Mouse (Mus musculus) lung, embryonic 16.5 days (tissue): Measurements from ENCODE around the gene Fbxo42. TPM values are rescaled to one million over a fixed set of nuclear protein-coding genes. Genes with fewer than 3 reads are reported as not detected.

ENCODE experiments used
- ATAC-seq: fragments of 200-750 bp; cut with Nextera tagmentation; 2 replicates; pipeline ENCODE4 v1.8.0; 2017; ENCODE audit warnings: low read depth, mild to moderate bottlenecking, moderate library complexity
- H3K27ac ChIP-seq: fragments of 300-500 bp; sonication (generic); 2 replicates; pipeline ENCODE4 v1.5.1; 2014; ENCODE audit warnings: mild to moderate bottlenecking, control low read depth, low read length
- H3K27me3 ChIP-seq: fragments of 300-500 bp; sonication (generic); 2 replicates; pipeline ENCODE4 v1.6.1; 2014; ENCODE audit warnings: low read depth, low read length, mixed read lengths; ENCODE audit not compliant: control insufficient read depth, insufficient read depth
- H3K36me3 ChIP-seq: fragments of 300-500 bp; sonication (generic); 2 replicates; pipeline ENCODE4 v1.6.1; 2014; ENCODE audit warnings: low read length; ENCODE audit not compliant: control insufficient read depth, insufficient read depth
- H3K4me1 ChIP-seq: fragments of 300-500 bp; sonication (generic); replicated peaks from 2 replicates; pipeline ENCODE4 v1.6.1; 2014; ENCODE audit warnings: low read length, mixed read lengths; ENCODE audit not compliant: control insufficient read depth, insufficient read depth
- H3K4me2 ChIP-seq: fragments of 300-500 bp; sonication (generic); 2 replicates; pipeline ENCODE4 v1.6.1; 2014; ENCODE audit warnings: low read depth, low read length, control low read depth
- H3K4me3 ChIP-seq: fragments of 300-500 bp; sonication (generic); 2 replicates; pipeline ENCODE4 v1.5.1; 2014; ENCODE audit warnings: mild to moderate bottlenecking, low read length, control low read depth
- H3K9ac ChIP-seq: fragments of 300-500 bp; sonication (generic); 2 replicates; pipeline ENCODE4 v1.6.1; 2014; ENCODE audit warnings: low read length, control low read depth
- H3K9me3 ChIP-seq: fragments of 300-500 bp; sonication (generic); 2 replicates; pipeline ENCODE4 v1.6.1; 2016; ENCODE audit warnings: low read length; ENCODE audit not compliant: control insufficient read depth
- WGBS: fragments of 180-500 bp; shearing (Covaris S2); extraction: QIAGEN DNeasy Blood & Tissue Kit; methylation state at CpG from one replicate; pipeline ENCODE4 v1.1.7; 2014; 5-methylcytosine and 5-hydroxymethylcytosine counted together
- polyA plus RNA-seq: library from polyadenylated mRNA; unstranded; fragments of >200 nt; fragmentation: Nextera tagmentation; extraction: Ambion mirVana; gene quantifications from 2 replicates; pipeline ENCODE4 v1.2.1, GENCODE M21; 2015

Gene Fbxo42
- polyA plus RNA-seq, 1 experiment from 2014 or later, result 21.1 TPM

DNA sequence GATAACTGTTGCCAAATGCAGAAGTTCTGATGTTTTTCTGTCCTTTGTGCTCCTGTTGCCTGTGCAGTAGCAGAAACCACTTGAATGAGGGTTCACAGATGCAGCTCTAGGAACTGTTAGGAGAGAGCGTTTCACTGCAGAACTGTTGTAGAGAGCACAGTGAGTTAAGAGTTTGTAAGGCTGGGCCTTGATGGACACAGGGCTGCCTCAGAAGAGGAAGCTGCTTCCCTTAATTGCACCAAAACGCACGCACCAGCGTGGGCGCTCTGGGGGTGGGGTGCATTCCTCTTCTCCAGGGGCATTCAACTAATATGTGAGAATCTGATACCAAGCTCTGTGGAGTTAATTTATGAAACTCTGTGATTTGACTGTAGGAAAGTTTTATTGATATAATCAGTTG, 12.0 kb downstream of the Fbxo42 start:
- H3K36me3 ChIP-seq, result 0 out of 2 replicates have a peak, but pooled peaks cover 2% of the 10 kb centered on the region
- no peak overlapping the region for H3K4me3 ChIP-seq
- H3K9ac ChIP-seq, result no peak overlapping the region
- no peak overlapping the region for H3K4me2 ChIP-seq
- H3K9me3 ChIP-seq, result no peaks in the 10 kb centered on the region
- no peaks in the 10 kb centered on the region for H3K27me3 ChIP-seq
- peaks cover 5% of the 10 kb centered on the region for H3K4me1 ChIP-seq
- peak overlapping the region; percentile 19 for H3K27ac ChIP-seq
- 52% methylated on average over 5 of the region's 5 CpGs for WGBS
- ATAC-seq, result no peak

DNA sequence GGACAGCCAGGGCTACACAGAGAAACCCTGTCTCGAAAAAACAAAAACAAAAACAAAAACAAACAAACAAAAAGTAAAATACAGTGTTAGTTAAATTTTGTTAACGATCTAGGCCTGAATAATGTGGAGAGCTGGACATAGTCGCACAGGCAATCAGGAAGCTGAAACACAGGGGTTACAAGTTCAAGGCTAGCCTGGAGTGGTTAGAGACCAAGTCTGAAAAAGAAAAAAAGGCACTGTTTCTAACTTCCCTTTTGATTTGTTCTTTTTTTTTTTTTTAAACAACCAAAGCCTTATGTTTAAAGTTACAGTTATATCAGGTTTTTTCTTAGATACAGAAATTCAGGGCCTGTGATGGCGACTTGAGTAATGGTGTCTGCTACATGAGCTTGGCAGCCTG, 12.5 kb downstream of the Fbxo42 start:
- no peak overlapping the region for H3K27ac ChIP-seq
- no peaks in the 10 kb centered on the region for H3K27me3 ChIP-seq
- H3K36me3 ChIP-seq, result 0 out of 2 replicates have a peak, but pooled peaks cover 2% of the 10 kb centered on the region
- whole genome bisulfite sequencing, result 72% methylated on average over 4 of the region's 4 CpGs
- no peak overlapping the region for H3K9ac ChIP-seq
- H3K4me3 ChIP-seq, result no peak overlapping the region
- no peak overlapping the region for H3K4me2 ChIP-seq
- no peak for ATAC-seq
- H3K9me3 ChIP-seq, result no peaks in the 10 kb centered on the region
- peaks cover 5% of the 10 kb centered on the region for H3K4me1 ChIP-seq

DNA sequence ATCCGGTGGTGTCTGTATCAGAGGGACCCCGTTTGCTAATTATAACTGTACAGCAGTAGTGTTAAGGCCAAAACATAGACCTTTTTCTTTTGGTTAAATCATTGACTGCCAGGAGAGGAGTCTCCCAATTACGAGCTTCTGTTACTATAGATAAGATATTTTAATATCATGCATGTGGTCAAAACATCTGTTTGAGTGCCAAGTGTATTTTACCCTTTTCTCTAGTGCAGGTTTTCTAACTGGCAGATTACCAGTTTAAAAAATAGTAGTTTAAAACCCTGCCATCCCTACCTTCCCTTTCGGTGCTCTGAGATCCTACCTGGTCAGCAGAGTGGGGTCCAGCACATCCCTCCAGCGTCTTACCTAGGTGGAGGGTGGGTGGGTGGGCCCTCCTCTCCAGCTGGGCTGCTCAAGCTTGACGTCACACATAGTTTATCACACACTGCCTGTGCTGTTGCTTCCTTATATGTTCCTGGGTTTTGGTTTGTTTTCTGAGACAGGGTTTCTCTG, 14.0 kb downstream of the Fbxo42 start:
- peaks cover 5% of the 10 kb centered on the region for H3K4me1 ChIP-seq
- no peaks in the 10 kb centered on the region for H3K27me3 ChIP-seq
- no peaks in the 10 kb centered on the region for H3K9me3 ChIP-seq
- H3K27ac ChIP-seq, result no peak overlapping the region
- no peak overlapping the region for H3K4me2 ChIP-seq
- no peak overlapping the region for H3K4me3 ChIP-seq
- H3K9ac ChIP-seq, result no peak overlapping the region
- 0 out of 2 replicates have a peak, but pooled peaks cover 2% of the 10 kb centered on the region for H3K36me3 ChIP-seq
- ATAC-seq, result no peak
- 77% methylated on average over 6 of the region's 6 CpGs for WGBS

DNA sequence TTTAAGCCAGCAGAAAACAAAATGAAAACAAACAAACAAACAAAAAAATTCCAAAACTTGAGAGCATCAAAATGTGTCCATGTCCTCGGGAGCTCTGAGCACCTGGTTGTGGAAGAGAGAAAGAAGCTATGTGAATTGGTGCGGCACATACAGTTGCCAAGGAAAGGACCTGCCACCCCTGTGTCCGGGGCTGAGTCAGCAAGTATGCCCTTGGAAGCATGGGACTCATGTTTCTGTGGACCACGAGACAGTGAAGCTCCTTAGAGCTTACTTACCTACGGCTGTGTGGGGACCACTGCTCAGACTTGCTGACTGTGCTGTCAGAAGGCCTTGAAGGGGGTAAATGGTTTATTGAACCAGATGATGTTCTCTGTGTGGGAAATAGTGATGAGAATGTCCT, 16.0 kb downstream of the Fbxo42 start:
- Histone ChIP-seq H3K27me3 (no peaks in the 10 kb centered on the region), H3K27ac (no peak overlapping the region), H3K9ac (no peak overlapping the region), H3K4me1 (peaks cover 5% of the 10 kb centered on the region), H3K4me2 (no peak overlapping the region), H3K4me3 (no peak overlapping the region), H3K36me3 (0 out of 2 replicates have a peak, but pooled peaks cover 2% of the 10 kb centered on the region), H3K9me3 (no peaks in the 10 kb centered on the region)
- 93% methylated on average over 5 of the region's 5 CpGs for WGBS
- no peak for ATAC-seq

DNA sequence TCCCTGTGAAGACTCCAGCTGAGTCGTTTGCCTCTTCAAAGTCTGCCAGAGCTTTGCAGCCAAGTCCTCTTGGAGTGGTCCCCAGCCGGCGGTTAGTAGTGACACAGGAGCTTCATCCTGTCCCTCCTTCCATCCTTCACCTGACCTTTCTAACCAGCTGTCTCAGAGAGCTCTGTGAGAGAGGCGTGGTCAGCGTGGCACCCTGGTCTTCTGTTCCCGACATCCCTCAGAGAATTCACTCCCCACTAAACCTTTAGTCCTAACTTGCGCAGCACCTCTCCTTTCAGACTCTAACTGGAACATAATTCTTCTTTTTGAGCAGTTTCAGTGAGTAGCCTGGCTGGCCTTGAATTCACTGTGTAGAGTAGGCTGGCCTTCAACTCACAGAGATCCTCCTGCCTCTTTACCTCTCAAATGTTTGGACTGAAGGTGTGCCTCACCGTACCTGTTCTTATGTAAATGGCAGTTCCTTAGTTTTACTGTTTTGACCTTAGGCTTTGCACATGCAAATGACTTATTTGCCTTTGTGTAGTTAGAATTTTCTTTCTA, 18.1 kb downstream of the Fbxo42 start:
- H3K27me3 ChIP-seq, result no peaks in the 10 kb centered on the region
- H3K9ac ChIP-seq, result no peak overlapping the region
- no peaks in the 10 kb centered on the region for H3K4me1 ChIP-seq
- H3K9me3 ChIP-seq, result no peaks in the 10 kb centered on the region
- peaks cover 5% of the 10 kb centered on the region; the same call in 1 of the 2 replicates for H3K36me3 ChIP-seq
- ATAC-seq, result no peak
- whole genome bisulfite sequencing, result 69% methylated on average over 8 of the region's 8 CpGs
- H3K4me2 ChIP-seq, result no peak overlapping the region
- no peak overlapping the region for H3K27ac ChIP-seq
- no peak overlapping the region for H3K4me3 ChIP-seq

DNA sequence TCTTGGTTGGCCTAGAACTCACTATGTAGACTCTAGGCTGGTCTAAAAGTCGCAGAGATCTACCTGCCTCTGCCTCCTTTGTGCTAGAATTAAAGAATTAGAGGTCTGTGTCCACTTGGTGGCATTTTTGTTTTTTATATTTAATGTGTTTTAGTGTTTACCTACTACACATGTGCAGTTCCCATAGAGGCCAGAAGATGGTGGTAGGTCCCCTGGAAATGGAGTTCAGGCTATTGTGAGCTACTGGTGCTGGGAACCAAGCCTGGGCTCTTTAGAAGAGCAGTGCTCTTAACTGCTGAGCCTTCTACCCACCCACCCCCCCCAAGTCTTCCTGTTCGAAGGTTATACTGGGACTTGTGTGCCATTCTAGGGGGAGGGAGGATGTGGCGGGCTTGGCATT, 19.4 kb downstream of the Fbxo42 start:
- no peak overlapping the region for H3K4me2 ChIP-seq
- no peaks in the 10 kb centered on the region for H3K9me3 ChIP-seq
- H3K36me3 ChIP-seq, result peaks cover 14% of the 10 kb centered on the region
- no peak overlapping the region for H3K4me3 ChIP-seq
- no peaks in the 10 kb centered on the region for H3K4me1 ChIP-seq
- WGBS, result 94% methylated on average over 3 of the region's 3 CpGs
- no peak overlapping the region for H3K27ac ChIP-seq
- no peaks in the 10 kb centered on the region for H3K27me3 ChIP-seq
- ATAC-seq, result no peak
- no peak overlapping the region for H3K9ac ChIP-seq

DNA sequence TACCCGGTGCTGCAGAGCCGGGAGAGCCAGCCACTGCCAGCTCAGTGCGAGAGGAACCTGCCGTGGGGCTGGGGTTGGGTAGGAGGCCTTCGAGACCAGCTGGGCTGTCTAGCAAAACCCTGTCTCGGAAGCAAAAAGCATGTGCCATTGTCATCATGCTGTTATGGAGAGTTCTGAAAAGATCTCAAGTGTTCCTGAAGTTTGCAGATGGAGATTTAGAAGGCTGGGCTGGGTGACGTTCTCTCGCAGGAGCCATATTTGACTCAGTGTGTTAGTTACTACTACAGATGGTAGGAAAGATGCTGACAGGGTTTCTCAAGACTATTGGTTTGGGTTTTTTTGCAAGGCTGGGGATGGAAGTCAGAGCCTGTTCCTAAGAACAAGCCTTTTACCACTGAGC, 24.4 kb downstream of the Fbxo42 start:
- WGBS, result 84% methylated on average over 8 of the region's 8 CpGs
- no peak overlapping the region for H3K4me3 ChIP-seq
- peaks cover 17% of the 10 kb centered on the region for H3K36me3 ChIP-seq
- no peak overlapping the region for H3K4me2 ChIP-seq
- no peaks in the 10 kb centered on the region for H3K4me1 ChIP-seq
- H3K27me3 ChIP-seq, result no peaks in the 10 kb centered on the region
- no peak overlapping the region for H3K9ac ChIP-seq
- no peak for ATAC-seq
- H3K9me3 ChIP-seq, result no peaks in the 10 kb centered on the region
- no peak overlapping the region for H3K27ac ChIP-seq

DNA sequence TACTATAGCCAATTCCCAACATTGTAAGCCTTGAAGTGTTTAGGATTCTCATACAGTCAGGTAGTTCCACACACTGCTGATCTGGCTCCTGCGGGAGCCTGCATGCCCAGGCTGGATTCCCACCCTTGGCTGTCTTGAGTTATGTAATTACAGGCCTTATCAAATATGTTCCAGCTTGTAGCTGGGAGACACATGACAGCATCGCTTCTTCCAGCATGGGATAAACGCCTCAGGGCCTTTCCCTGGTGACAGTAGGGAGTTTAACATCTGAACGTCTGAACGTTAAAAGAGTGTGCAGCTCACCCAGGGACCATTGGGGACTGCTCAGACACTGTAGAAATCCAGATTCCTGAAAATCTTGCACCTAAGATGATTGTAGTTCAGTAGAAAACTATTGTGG, 28.1 kb downstream of the Fbxo42 start:
- H3K4me2 ChIP-seq, result no peak overlapping the region
- H3K36me3 ChIP-seq, result peaks cover 19% of the 10 kb centered on the region
- no peaks in the 10 kb centered on the region for H3K27me3 ChIP-seq
- H3K4me1 ChIP-seq, result no peaks in the 10 kb centered on the region
- H3K9ac ChIP-seq, result no peak overlapping the region
- WGBS, result 75% methylated on average over 5 of the region's 5 CpGs
- H3K27ac ChIP-seq, result no peak overlapping the region
- no peaks in the 10 kb centered on the region for H3K9me3 ChIP-seq
- H3K4me3 ChIP-seq, result no peak overlapping the region
- no peak for ATAC-seq

DNA sequence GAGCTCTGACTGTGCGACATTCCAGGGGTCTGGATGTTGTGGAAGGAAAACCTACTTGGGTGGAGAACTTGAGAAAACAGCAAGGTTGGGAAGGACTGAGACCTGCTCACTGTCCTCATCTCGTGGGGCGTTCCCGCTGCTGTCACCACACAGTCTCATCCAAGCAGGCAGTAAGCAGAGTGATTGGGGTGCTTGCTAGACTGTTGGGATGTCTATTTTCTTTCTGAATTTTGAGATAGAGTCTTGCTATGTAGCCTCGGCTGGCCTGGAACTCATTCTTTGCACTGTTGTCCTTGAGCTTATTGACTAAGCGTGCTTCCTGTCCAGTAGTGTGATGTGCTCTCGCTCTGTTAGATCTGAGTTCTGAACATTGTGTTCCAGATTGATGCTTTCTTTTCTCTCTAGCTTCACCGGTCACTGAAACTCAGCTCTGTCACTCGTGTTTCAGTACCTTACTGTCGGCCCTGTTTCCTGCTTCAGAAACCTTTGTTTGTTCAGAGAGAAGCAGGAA, 28.7 kb downstream of the Fbxo42 start:
- 70% methylated on average over 10 of the region's 10 CpGs for WGBS
- Histone ChIP-seq H3K36me3 (peaks cover 17% of the 10 kb centered on the region), H3K4me2 (no peak overlapping the region), H3K4me1 (no peaks in the 10 kb centered on the region), H3K27ac (no peak overlapping the region), H3K9me3 (no peaks in the 10 kb centered on the region), H3K4me3 (no peak overlapping the region), H3K27me3 (no peaks in the 10 kb centered on the region), H3K9ac (no peak overlapping the region)
- no peak for ATAC-seq
